In the genomic region with DNA sequence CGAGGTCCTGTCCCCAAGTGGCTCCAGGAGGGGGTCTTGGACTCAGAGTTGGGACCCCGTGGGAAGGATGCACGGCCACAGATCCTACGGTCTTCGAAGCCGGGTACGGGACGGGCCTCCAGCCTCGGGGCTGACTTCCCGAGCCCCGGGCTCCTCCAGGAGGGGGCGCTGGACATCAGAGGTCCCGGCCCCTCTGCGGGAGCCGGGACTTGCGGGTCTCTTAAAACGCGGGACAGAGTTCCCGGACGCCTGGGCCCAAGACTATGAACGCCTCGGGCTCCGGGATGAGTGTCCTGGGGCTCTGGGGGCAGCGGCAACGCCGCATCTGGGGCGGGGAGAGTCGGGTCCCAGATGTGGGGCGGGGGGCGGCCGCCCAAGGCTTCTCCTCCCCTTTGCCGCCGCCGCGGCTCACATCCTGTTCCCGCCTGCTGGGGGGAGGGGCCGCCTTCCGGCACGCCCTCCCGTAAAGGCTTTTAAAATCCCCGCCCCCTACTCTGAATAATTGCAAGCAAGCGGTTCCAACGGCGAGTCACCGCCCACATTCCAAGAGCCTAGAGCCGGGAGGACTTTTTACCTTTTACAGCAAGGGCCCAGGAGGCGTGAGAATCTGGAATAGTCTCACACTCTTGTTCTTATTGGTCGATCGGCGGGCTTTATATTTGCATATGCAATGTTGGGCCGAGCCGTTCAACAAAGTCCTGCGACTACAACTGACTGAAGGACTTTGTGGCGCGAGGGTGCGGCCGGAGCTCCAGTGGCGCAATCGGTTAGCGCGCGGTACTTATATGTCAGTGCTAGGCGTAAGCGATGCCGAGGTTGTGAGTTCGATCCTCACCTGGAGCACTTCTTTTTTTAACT, we compare ENCODE assay signal across 7 mouse cellular contexts. TPM values are rescaled to one million over a fixed set of nuclear protein-coding genes. Genes with fewer than 3 reads are reported as not detected.
DNase-seq lines count a peak whose midpoint lies in the region; ATAC-seq lines count a peak whose summit lies in the region.

Gene Plekhg2 (minus strand): TSS at position 349 of the 858 bp plus-strand sequence.

- H3K9me3 ChIP-seq in intestine, embryonic 15.5 days = no peaks in the 10 kb centered on the region
- H3K9me3 ChIP-seq in midbrain, embryonic 10.5 days (replicated peaks) = no peaks in the 10 kb centered on the region

- DNase-seq in adrenal gland, adult 2 months = peak; percentile 98
- DNase-seq in embryo, embryonic 11.5 days (ENCODE audit: low read depth, low spot score) = peak; percentile 100
- peak; percentile 96 to 99 for DNase-seq in gastrocnemius, postnatal 36 days
- peak; percentile 95 to 98 for DNase-seq in left cerebral cortex, postnatal 25 days (ENCODE audit: low spot score in 2 of 2)
- peak; percentile 96 for DNase-seq in midbrain, embryonic 10.5 days (ENCODE audit: low spot score)
- peak; percentile 96 for DNase-seq in right cerebral cortex, postnatal 4 days

- peaks cover 16% of the 10 kb centered on the region for H3K36me3 ChIP-seq in intestine, embryonic 15.5 days
- H3K36me3 ChIP-seq in midbrain, embryonic 10.5 days = peaks cover 34% of the 10 kb centered on the region

- peak within 1 kb of the TSS; percentile 81 for H3K4me2 ChIP-seq in intestine, embryonic 15.5 days (replicated peaks)

- intact Hi-C loops in gastrocnemius, postnatal 36 days (cut with DNase I) = loop anchor here (1.0 kb wide), 1 partner anchor 14 kb away; no protein-coding TSS in a partner anchor
- intact Hi-C loops in left cerebral cortex, postnatal 25 days (cut with DNase I) = loop anchor here (1.0 to 2.0 kb wide), 2 partner anchors 14 to 22 kb away; partner anchors contain the start of gene Rps16

- peak; percentile 86 for ATAC-seq in intestine, embryonic 15.5 days

- under 1% methylated on average over 63 of the region's 66 CpGs for WGBS in intestine, embryonic 15.5 days
- 0% methylated on average over 60 of the region's 66 CpGs for WGBS in midbrain, embryonic 10.5 days

- H3K9ac ChIP-seq in intestine, embryonic 15.5 days = peak within 1 kb of the TSS; percentile 90

- H3K4me1 ChIP-seq in intestine, embryonic 15.5 days (replicated peaks) = peaks cover 47% of the 10 kb centered on the region
- peaks cover 59% of the 10 kb centered on the region for H3K4me1 ChIP-seq in midbrain, embryonic 10.5 days

- H3K4me3 ChIP-seq in intestine, embryonic 15.5 days (replicated peaks) = peak within 1 kb of the TSS; percentile 77
- H3K4me3 ChIP-seq in midbrain, embryonic 10.5 days = peak within 1 kb of the TSS; percentile 90

- no peaks in the 10 kb centered on the region for H3K27me3 ChIP-seq in intestine, embryonic 15.5 days (replicated peaks)
- H3K27me3 ChIP-seq in midbrain, embryonic 10.5 days (ENCODE audit: low read depth, poor library complexity, severe bottlenecking) = peaks cover 6% of the 10 kb centered on the region

- H3K27ac ChIP-seq in intestine, embryonic 15.5 days = peak within 1 kb of the TSS; percentile 94
- peak within 1 kb of the TSS; percentile 94 for H3K27ac ChIP-seq in midbrain, embryonic 10.5 days (replicated peaks)

RNA-seq across cellular contexts. Expression of gene Plekhg2, which starts in this region (rescaled TPM):
- total RNA-seq in adrenal gland, adult 2 months (2021) = 10 to 100 TPM; 14.9 to 15.6 TPM
- 22.5 and 23.2 TPM in 2 replicates for polyA plus RNA-seq in adrenal gland, adult 2 months (2012; rRNA removed)
- total RNA-seq in gastrocnemius, postnatal 36 days (2021) = 1 to 10 TPM; 4.7 to 7.8 TPM
- polyA plus RNA-seq in intestine, embryonic 15.5 days (2015; fragmentation: Nextera tagmentation; extraction: Ambion mirVana) = 40.2 and 41.7 TPM in 2 replicates
- total RNA-seq in left cerebral cortex, postnatal 25 days (2021) = 1 to 10 TPM; 5.0 to 6.7 TPM
- 69.7 and 82.9 TPM in 2 replicates for polyA plus RNA-seq in midbrain, embryonic 10.5 days (2016; fragmentation: Nextera tagmentation; extraction: Ambion mirVana)

Comparison
In these comparisons a context has a peak if more than half of its experiments do, and no peak if none do; other contexts are left out.
1. Peak in every context shown above with its lines: DNase-seq, ATAC-seq, H3K4me3 ChIP-seq and H3K27ac ChIP-seq.